23 mouse cellular contexts compared by ENCODE assay signal in genomic region chr1:61316261-61316660, GRCm38 (mm10).
DNase-seq lines count a peak whose midpoint lies in the region; ATAC-seq and TF ChIP-seq lines count a peak whose summit lies in the region.
"Had no signal": no experiment of that assay in that cellular context is flagged by ENCODE, and none has a peak within 500 bp of the region (broad histone marks: within the 10 kb centered on the region; RNA-seq: fewer than 3 reads in every experiment).

No protein-coding gene starts in this region.

- peak overlapping the region; percentile 24; the same call in 1 of the 2 replicates for H3K27ac ChIP-seq in layer of hippocampus, adult 2 months
- H3K27ac ChIP-seq: embryonic facial prominence, embryonic 13.5 days; embryonic facial prominence, embryonic 15.5 days; forebrain, embryonic 10.5 days; forebrain, embryonic 12.5 days had no signal

- H3K4me3 ChIP-seq in layer of hippocampus, adult 2 months, result no peak overlapping the region
- H3K4me3 ChIP-seq: embryonic facial prominence, embryonic 13.5 days; embryonic facial prominence, embryonic 15.5 days; erythroblast, embryonic 14.5 days; forebrain, embryonic 10.5 days; forebrain, embryonic 12.5 days had no signal

- ATAC-seq in frontal cortex, adult (ENCODE audit: low TSS enrichment), result peak; percentile 47; the same call in 1 of the 2 replicates
- ATAC-seq: CD4-positive, CD25-positive, alpha-beta regulatory T cell, adult 4 months; forebrain, embryonic 14.5 days; forebrain, embryonic 16.5 days had no signal

- TF ChIP-seq CTCF in layer of hippocampus, adult 2 months (conservative IDR thresholded peaks at IDR 0.05), result no peak

- DNase-seq in frontal cortex, postnatal 36 days (ENCODE audit: low spot score in 2 of 2), result no peak
- DNase-seq in layer of hippocampus, adult 2 months (ENCODE audit: low spot score in 2 of 2), result no peak
- no peak for DNase-seq in layer of hippocampus, adult 11-12 months (ENCODE audit: low spot score)
- no peak for DNase-seq in adrenal gland, postnatal 36 days
- DNase-seq: adrenal gland, postnatal 10 days; adrenal gland, postnatal 25 days; B cell, adult 2 months; cerebellum, adult 11 months; cerebellum, adult 18-20 months; cerebellum, adult 8-10 months; cerebellum, adult 9-11 months; cerebellum, postnatal 14 days; cerebellum, postnatal 36 days; embryo, embryonic 11 days had no signal
